Mouse (Mus musculus) cortical plate, adult 2 months (tissue): ENCODE results near the gene Wdr77.

Source experiments
- CTCF ChIP-seq: fragments of 200-500 bp; IDR thresholded peaks from 2 replicates; pipeline ENCODE4 v1.5.1; 2011; ENCODE audit warnings: mild to moderate bottlenecking, control low read depth, low read length; ENCODE audit not compliant: insufficient read depth; ENCODE audit errors: extremely low read depth
- POLR2A ChIP-seq: fragments of 200-500 bp; IDR thresholded peaks from 2 replicates; pipeline ENCODE4 v1.6.1; 2011; ENCODE audit warnings: mild to moderate bottlenecking, low read length, control low read depth; ENCODE audit not compliant: insufficient read depth; ENCODE audit errors: extremely low read depth

- no peak for TF ChIP-seq POLR2A
- no peak for TF ChIP-seq CTCF
Observed at GRCm38 (mm10) chr3:105971831-105972446, 12.8 kb downstream of the Wdr77 start.
